Mouse (Mus musculus): Measurements from ENCODE around the gene Col25a1.

Col25a1 gene

GRCm38 (mm10) chr3:130313246-130313645 lies 181.9 kb downstream of the Col25a1 start:
- DNase-seq (ENCODE audit: low read depth, low spot score), result no peak

GRCm38 (mm10) chr3:130327039-130328015 lies 196.0 kb downstream of the Col25a1 start:
- DNase-seq (ENCODE audit: low read depth, low spot score), result no peak

- no peak for DNase-seq (ENCODE audit: low read depth, low spot score)
Measured at GRCm38 (mm10) chr3:130328909-130329308, 197.6 kb downstream of the Col25a1 start.

GRCm38 (mm10) chr3:130329833-130330555 lies 198.7 kb downstream of the Col25a1 start:
- no peak for DNase-seq (ENCODE audit: low read depth, low spot score)

GRCm38 (mm10) chr3:130330556-130330950 lies 199.3 kb downstream of the Col25a1 start:
- DNase-seq (ENCODE audit: low read depth, low spot score), result no peak

- no peak for DNase-seq (ENCODE audit: low read depth, low spot score)
Measured at GRCm38 (mm10) chr3:130332347-130332913, 201.1 kb downstream of the Col25a1 start.

GRCm38 (mm10) chr3:130337857-130338256 lies 206.6 kb downstream of the Col25a1 start:
- no peak for DNase-seq (ENCODE audit: low read depth, low spot score)

- no peak for DNase-seq (ENCODE audit: low read depth, low spot score)
Measured at GRCm38 (mm10) chr3:130338371-130338770, 207.1 kb downstream of the Col25a1 start.

GRCm38 (mm10) chr3:130350161-130350560 lies 218.9 kb downstream of the Col25a1 start:
- DNase-seq (ENCODE audit: low read depth, low spot score), result no peak

- no peak for DNase-seq (ENCODE audit: low read depth, low spot score)
Measured at GRCm38 (mm10) chr3:130354399-130355039, 223.2 kb downstream of the Col25a1 start.

GRCm38 (mm10) chr3:130356575-130357173 lies 225.4 kb downstream of the Col25a1 start:
- DNase-seq (ENCODE audit: low read depth, low spot score), result no peak

GRCm38 (mm10) chr3:130360813-130361212 lies 229.5 kb downstream of the Col25a1 start:
- DNase-seq (ENCODE audit: low read depth, low spot score), result no peak

GRCm38 (mm10) chr3:130361922-130362321 lies 230.6 kb downstream of the Col25a1 start:
- DNase-seq (ENCODE audit: low read depth, low spot score), result no peak

GRCm38 (mm10) chr3:130362797-130363367 lies 231.6 kb downstream of the Col25a1 start:
- DNase-seq (ENCODE audit: low read depth, low spot score), result no peak

- DNase-seq (ENCODE audit: low read depth, low spot score), result no peak
Measured at GRCm38 (mm10) chr3:130366917-130367610, 235.8 kb downstream of the Col25a1 start.

- DNase-seq (ENCODE audit: low read depth, low spot score), result no peak
Measured at GRCm38 (mm10) chr3:130368352-130368751, 237.1 kb downstream of the Col25a1 start.

- no peak for DNase-seq (ENCODE audit: low read depth, low spot score)
Measured at GRCm38 (mm10) chr3:130369113-130369512, 237.8 kb downstream of the Col25a1 start.

GRCm38 (mm10) chr3:130370167-130370566 lies 238.9 kb downstream of the Col25a1 start:
- DNase-seq (ENCODE audit: low read depth, low spot score), result no peak

GRCm38 (mm10) chr3:130373145-130373544 lies 241.8 kb downstream of the Col25a1 start:
- no peak for DNase-seq (ENCODE audit: low read depth, low spot score)

- DNase-seq (ENCODE audit: low read depth, low spot score), result no peak
Measured at GRCm38 (mm10) chr3:130374620-130375341, 243.5 kb downstream of the Col25a1 start.

Measured in CD4-positive, CD25-positive, alpha-beta regulatory T cell, adult 2 months (primary cell).